Mouse (Mus musculus) intestine, embryonic 16.5 days (tissue): ENCODE results near the gene B4galnt1. TPM values are rescaled to one million over a fixed set of nuclear protein-coding genes. Genes with fewer than 3 reads are reported as not detected.
A peak's percentile ranks its signal among the peaks of the same experiment; 100 is the strongest.

Source experiments
- ATAC-seq: fragments of 200-750 bp; cut with Nextera tagmentation; 2 replicates; pipeline ENCODE4 v1.8.0; 2017; ENCODE audit warnings: moderate TSS enrichment, moderate library complexity
- H3K27ac ChIP-seq: fragments of 300-500 bp; sonication (generic); 2 replicates; pipeline ENCODE4 v1.5.1; 2014; ENCODE audit warnings: mild to moderate bottlenecking, low read length
- H3K27me3 ChIP-seq: fragments of 300-500 bp; sonication (generic); replicated peaks from 2 replicates; pipeline ENCODE4 v1.6.1; 2014; ENCODE audit warnings: low read length, control low read depth, mixed read lengths; ENCODE audit not compliant: control insufficient read depth, insufficient read depth
- H3K36me3 ChIP-seq: fragments of 300-500 bp; sonication (generic); 2 replicates; pipeline ENCODE4 v1.6.1; 2014; ENCODE audit warnings: low read length, control low read depth; ENCODE audit not compliant: control insufficient read depth, insufficient read depth
- H3K4me1 ChIP-seq: fragments of 300-500 bp; sonication (generic); 2 replicates; pipeline ENCODE4 v1.6.1; 2014; ENCODE audit warnings: low read length, control low read depth, mixed read lengths; ENCODE audit not compliant: control insufficient read depth, insufficient read depth
- H3K4me2 ChIP-seq: fragments of 300-500 bp; sonication (generic); 2 replicates; pipeline ENCODE4 v1.6.1; 2014; ENCODE audit warnings: low read depth, low read length, control low read depth
- H3K4me3 ChIP-seq: fragments of 300-500 bp; sonication (generic); 2 replicates; pipeline ENCODE4 v1.5.1; 2014; ENCODE audit warnings: mild to moderate bottlenecking, low read length
- H3K9ac ChIP-seq: fragments of 300-500 bp; sonication (generic); 2 replicates; pipeline ENCODE4 v1.6.1; 2014; ENCODE audit warnings: low read depth, low read length
- H3K9me3 ChIP-seq: fragments of 300-500 bp; sonication (generic); 2 replicates; pipeline ENCODE4 v1.6.1; 2016; ENCODE audit warnings: low read length, control low read depth; ENCODE audit not compliant: control insufficient read depth
- WGBS: fragments of 180-500 bp; shearing (Covaris S2); extraction: QIAGEN DNeasy Blood & Tissue Kit; methylation state at CpG from one replicate; pipeline ENCODE4 v1.1.7; 2014; 5-methylcytosine and 5-hydroxymethylcytosine counted together
- polyA plus RNA-seq: library from polyadenylated mRNA; unstranded; fragments of >200 nt; fragmentation: Nextera tagmentation; extraction: Ambion mirVana; gene quantifications from 2 replicates; pipeline ENCODE4 v1.2.1, GENCODE M21; 2015

Gene B4galnt1
- polyA plus RNA-seq, 1 experiment from 2014 or later: 65.6 TPM

- Histone ChIP-seq H3K4me3 (peak within 1 kb of the TSS; percentile 12; the same call in 1 of the 2 replicates), H3K9me3 (no peaks in the 10 kb centered on the region), H3K4me1 (peaks cover 26% of the 10 kb centered on the region), H3K27me3 (peaks cover 47% of the 10 kb centered on the region), H3K27ac (no peak within 1 kb of the TSS), H3K36me3 (no peaks in the 10 kb centered on the region), H3K4me2 (peak within 1 kb of the TSS; percentile 32), H3K9ac (peak within 1 kb of the TSS; percentile 37; the same call in 1 of the 2 replicates)
- ATAC-seq: no peak
- 3% methylated on average over 34 of the region's 34 CpGs for WGBS
Measured at GRCm38 (mm10) chr10:127179871-127180694, 15.1 kb downstream of the B4galnt1 start, which contains the start of gene Slc26a10. TSS of gene Slc26a10 (minus strand) at chr10:127180645.

- no peak overlapping the region for H3K4me3 ChIP-seq
- ATAC-seq: no peak
- no peaks in the 10 kb centered on the region for H3K36me3 ChIP-seq
- no peak overlapping the region for H3K4me2 ChIP-seq
- 43% methylated on average over 3 of the region's 3 CpGs for WGBS
- H3K9me3 ChIP-seq: no peaks in the 10 kb centered on the region
- H3K27me3 ChIP-seq: peaks cover 47% of the 10 kb centered on the region
- H3K27ac ChIP-seq: no peak overlapping the region
- no peak overlapping the region for H3K9ac ChIP-seq
- peaks cover 26% of the 10 kb centered on the region for H3K4me1 ChIP-seq
Measured at GRCm38 (mm10) chr10:127180695-127181047, 15.6 kb downstream of the B4galnt1 start.

GRCm38 (mm10) chr10:127181566-127181965 is 16.5 kb downstream of the B4galnt1 start:
- Histone ChIP-seq H3K36me3 (no peaks in the 10 kb centered on the region), H3K4me1 (peaks cover 26% of the 10 kb centered on the region), H3K4me3 (no peak overlapping the region), H3K27me3 (peaks cover 47% of the 10 kb centered on the region), H3K4me2 (no peak overlapping the region), H3K9ac (no peak overlapping the region), H3K9me3 (0 out of 2 replicates have a peak, but pooled peaks cover 1% of the 10 kb centered on the region), H3K27ac (no peak overlapping the region)
- ATAC-seq: no peak
- 65% methylated on average over 6 of the region's 6 CpGs for WGBS

GRCm38 (mm10) chr10:127182624-127183023 is 17.6 kb downstream of the B4galnt1 start:
- peaks cover 5% of the 10 kb centered on the region; the same call in 1 of the 2 replicates for H3K36me3 ChIP-seq
- H3K27me3 ChIP-seq: peaks cover 42% of the 10 kb centered on the region
- WGBS: 84% methylated on average over 4 of the region's 4 CpGs
- H3K4me1 ChIP-seq: peaks cover 26% of the 10 kb centered on the region
- no peak overlapping the region for H3K27ac ChIP-seq
- 0 out of 2 replicates have a peak, but pooled peaks cover 4% of the 10 kb centered on the region for H3K9me3 ChIP-seq
- H3K9ac ChIP-seq: no peak overlapping the region
- no peak for ATAC-seq
- no peak overlapping the region for H3K4me2 ChIP-seq
- H3K4me3 ChIP-seq: no peak overlapping the region

- H3K36me3 ChIP-seq: peaks cover 5% of the 10 kb centered on the region; the same call in 1 of the 2 replicates
- H3K4me2 ChIP-seq: peak overlapping the region; percentile 46
- 0 out of 2 replicates have a peak overlapping the region, but pooled peaks have one; percentile 5 for H3K4me3 ChIP-seq
- H3K4me1 ChIP-seq: peaks cover 24% of the 10 kb centered on the region
- WGBS: 16% methylated on average over 20 of the region's 20 CpGs
- ATAC-seq: peak; percentile 30
- H3K27me3 ChIP-seq: peaks cover 33% of the 10 kb centered on the region
- peak overlapping the region; percentile 29; the same call in 1 of the 2 replicates for H3K9ac ChIP-seq
- H3K9me3 ChIP-seq: 0 out of 2 replicates have a peak, but pooled peaks cover 4% of the 10 kb centered on the region
- no peak overlapping the region for H3K27ac ChIP-seq
Measured at GRCm38 (mm10) chr10:127183759-127184158, 18.7 kb downstream of the B4galnt1 start.

GRCm38 (mm10) chr10:127185101-127185500 is 20.1 kb downstream of the B4galnt1 start:
- no peak overlapping the region for H3K27ac ChIP-seq
- H3K9ac ChIP-seq: no peak overlapping the region
- WGBS: 74% methylated on average over 9 of the region's 9 CpGs
- H3K4me2 ChIP-seq: no peak overlapping the region
- peaks cover 5% of the 10 kb centered on the region; the same call in 1 of the 2 replicates for H3K36me3 ChIP-seq
- ATAC-seq: no peak
- peaks cover 21% of the 10 kb centered on the region; the same call in 1 of the 2 replicates for H3K27me3 ChIP-seq
- 0 out of 2 replicates have a peak, but pooled peaks cover 4% of the 10 kb centered on the region for H3K9me3 ChIP-seq
- no peak overlapping the region for H3K4me3 ChIP-seq
- peaks cover 30% of the 10 kb centered on the region for H3K4me1 ChIP-seq

- Histone ChIP-seq H3K36me3 (peaks cover 5% of the 10 kb centered on the region; the same call in 1 of the 2 replicates), H3K4me1 (peaks cover 30% of the 10 kb centered on the region), H3K9ac (no peak overlapping the region), H3K9me3 (0 out of 2 replicates have a peak, but pooled peaks cover 4% of the 10 kb centered on the region), H3K27me3 (peaks cover 17% of the 10 kb centered on the region; the same call in 1 of the 2 replicates), H3K4me2 (no peak overlapping the region), H3K27ac (no peak overlapping the region), H3K4me3 (no peak overlapping the region)
- 84% methylated on average over 15 of the region's 15 CpGs for WGBS
- no peak for ATAC-seq
Measured at GRCm38 (mm10) chr10:127185506-127185905, 20.5 kb downstream of the B4galnt1 start.

GRCm38 (mm10) chr10:127186451-127186850 is 21.4 kb downstream of the B4galnt1 start:
- no peak overlapping the region for H3K4me3 ChIP-seq

GRCm38 (mm10) chr10:127187371-127188078 is 22.5 kb downstream of the B4galnt1 start:
- Histone ChIP-seq H3K4me3 (peak overlapping the region; percentile 65), H3K36me3 (peaks cover 6% of the 10 kb centered on the region; the same call in 1 of the 2 replicates), H3K4me2 (peak overlapping the region; percentile 72), H3K4me1 (peaks cover 32% of the 10 kb centered on the region), H3K9ac (peak overlapping the region; percentile 75), H3K27ac (peak overlapping the region; percentile 89), H3K27me3 (0 out of 2 replicates have a peak, but pooled peaks cover 7% of the 10 kb centered on the region), H3K9me3 (0 out of 2 replicates have a peak, but pooled peaks cover 4% of the 10 kb centered on the region)
- 48% methylated on average over 10 of the region's 10 CpGs for whole genome bisulfite sequencing
- ATAC-seq: no peak

More at GRCm38 (mm10) chr10:127186451-127186850, 21.4 kb downstream of the B4galnt1 start:
- H3K4me1 ChIP-seq: peaks cover 32% of the 10 kb centered on the region
- H3K9me3 ChIP-seq: 0 out of 2 replicates have a peak, but pooled peaks cover 4% of the 10 kb centered on the region
- no peak overlapping the region for H3K4me2 ChIP-seq
- H3K27me3 ChIP-seq: peaks cover 11% of the 10 kb centered on the region; the same call in 1 of the 2 replicates
- no peak for ATAC-seq
- no peak overlapping the region for H3K27ac ChIP-seq
- H3K9ac ChIP-seq: no peak overlapping the region
- peaks cover 5% of the 10 kb centered on the region; the same call in 1 of the 2 replicates for H3K36me3 ChIP-seq
- 86% methylated on average over 1 of the region's 1 CpGs for WGBS
